Mouse (Mus musculus) gastrocnemius, postnatal 4 days (tissue): ENCODE data around the gene Poll. TPM values are rescaled to one million over a fixed set of nuclear protein-coding genes. Genes with fewer than 3 reads are reported as not detected.
A peak's percentile ranks its signal among the peaks of the same experiment; 100 is the strongest.

Experiments used
- DNase-seq, 2 experiments: peaks; one replicate each; pipeline ENCODE4 v3.0.0; 2021 to 2022; ENCODE audit warnings: low spot score in 2 of 2, mixed read lengths in 2 of 2
- long read RNA-seq, 2 experiments: library from polyadenylated mRNA; stranded (forward); transcript quantifications; one replicate each; pipeline ENCODE4 v2.0.0; 2021
- total RNA-seq, 2 experiments: library from RNA; stranded (reverse); gene quantifications; 2 replicates each; pipeline ENCODE4 v1.2.3; 2021

Poll gene
- 10 to 100 TPM in 1 of 2 experiments, 1 to 10 TPM in 1; 8.5 to 10.6 TPM for total RNA-seq
- long read RNA-seq, experiment 1, partial matches to known transcripts: 4 of 10 reads
- long read RNA-seq, experiment 1, other reads (novel, unspliced or antisense): 2 of 10 reads
- long read RNA-seq, experiment 2, partial matches to known transcripts: 3 of 6 reads
- long read RNA-seq, experiment 2, other reads (novel, unspliced or antisense): 1 of 6 reads

DNA sequence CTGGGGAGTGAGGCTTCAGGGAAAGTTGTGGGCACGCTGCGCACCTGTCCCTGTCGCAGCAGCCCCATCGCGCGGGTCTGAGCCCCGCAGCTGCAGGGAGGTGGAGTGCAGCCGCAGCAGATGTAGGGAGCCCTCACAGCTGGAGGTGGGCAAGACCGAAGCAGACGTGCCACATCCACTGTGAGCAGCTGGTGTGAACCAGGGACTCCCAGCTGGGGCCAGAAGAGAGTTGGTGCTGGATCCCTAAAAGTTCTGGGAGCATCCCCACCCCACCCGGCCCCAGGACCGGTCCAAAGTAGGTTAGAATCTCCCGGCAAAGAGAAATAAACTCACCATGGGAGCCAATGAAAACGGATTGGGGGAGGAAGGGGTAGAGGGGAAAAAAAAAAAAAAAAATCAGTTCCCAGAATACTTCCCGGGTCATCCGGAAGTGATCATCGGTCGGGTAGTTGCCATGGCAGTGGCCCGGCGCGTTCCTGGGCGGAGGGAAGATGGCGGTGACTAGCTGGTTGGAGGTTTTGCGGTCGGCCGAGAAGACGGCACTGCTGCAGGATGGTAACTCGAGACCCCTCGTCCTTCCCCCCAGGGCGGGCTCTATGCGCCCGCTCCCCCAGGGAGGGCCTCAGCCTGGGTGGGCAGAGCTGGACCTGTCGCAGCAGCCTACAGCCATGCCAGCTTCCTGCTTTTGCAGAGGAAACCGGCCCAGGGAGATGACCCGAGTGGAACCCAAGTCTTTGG, at the start of gene Poll, which contains the start of gene Gm17018:
Poll (minus strand) TSS at position 379 of the 738 bp plus-strand sequence.
Gm17018 (plus strand) TSS at position 463 of the 738 bp plus-strand sequence.
- peak; percentile 64 to 88 for DNase-seq

DNA sequence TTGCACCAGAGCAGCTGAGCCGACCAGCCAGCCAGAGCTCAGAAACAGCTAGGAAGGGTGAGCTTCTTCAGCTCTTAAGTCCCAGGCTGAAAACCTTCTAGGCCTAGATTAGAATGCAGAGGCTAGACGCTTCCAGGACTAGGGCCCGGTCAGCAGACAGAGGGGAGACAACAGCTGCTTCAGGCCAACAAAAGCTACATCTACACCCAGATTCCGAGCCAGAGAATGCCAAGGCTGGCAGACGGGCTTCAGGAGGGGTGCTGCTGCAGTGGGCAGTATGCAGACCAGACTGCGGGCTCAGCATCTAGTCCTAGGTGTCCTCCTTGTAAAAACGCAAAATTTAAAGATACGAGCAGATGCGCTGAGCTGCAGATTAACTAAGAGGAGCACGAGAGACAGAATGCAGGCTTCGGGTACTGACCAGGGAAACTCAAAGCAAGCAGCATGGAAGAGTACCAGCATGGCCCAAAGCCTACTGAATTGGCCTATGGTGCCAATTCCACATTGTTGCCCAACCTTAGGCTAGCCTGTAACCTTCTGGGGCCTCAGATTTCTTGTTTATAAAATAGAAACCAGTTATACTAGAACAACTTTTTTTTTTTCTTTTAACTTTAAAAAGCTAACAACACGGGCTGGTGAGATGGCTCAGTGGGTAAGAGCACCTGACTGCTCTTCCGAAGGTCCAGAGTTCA, 48.5 kb upstream of the Poll start:
- DNase-seq: no peak

DNA sequence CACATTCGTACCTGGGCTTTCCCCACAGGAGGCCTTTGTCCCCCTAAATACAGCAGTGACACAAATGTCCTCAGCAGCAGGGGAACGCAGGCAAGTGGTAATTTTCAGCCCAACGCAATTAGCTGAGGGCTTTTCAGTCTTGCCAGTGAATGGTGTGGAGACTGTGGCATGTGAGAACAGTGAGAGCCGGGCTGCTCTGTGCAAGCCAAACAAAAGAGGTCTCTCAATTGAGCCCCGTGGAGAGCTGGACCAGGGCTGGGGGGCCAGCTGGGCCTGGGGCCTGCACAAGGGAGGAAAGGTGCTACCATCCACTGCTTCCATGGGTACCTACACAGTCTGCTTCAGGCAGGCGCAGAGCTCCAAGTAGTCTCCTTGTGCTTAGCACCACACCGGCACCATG, 47.1 kb upstream of the Poll start:
- no peak for DNase-seq

DNA sequence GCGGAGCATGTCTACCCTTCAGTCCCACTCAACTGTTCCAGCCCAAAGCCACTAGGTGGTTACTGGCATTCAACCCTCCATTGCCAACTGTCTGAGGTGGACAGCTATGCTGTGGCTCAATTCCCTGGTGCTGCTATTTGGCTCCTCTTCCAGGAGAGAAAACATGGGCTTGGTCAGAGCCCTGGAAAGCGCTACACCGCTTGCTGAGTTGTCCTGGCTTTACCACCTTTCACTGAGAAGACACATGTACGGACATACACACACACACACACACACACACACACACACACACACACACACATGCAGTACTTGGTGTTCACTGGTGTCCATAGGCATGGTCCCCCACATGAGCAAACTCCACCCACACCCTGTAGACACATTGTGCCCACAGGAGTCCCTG, 46.4 kb upstream of the Poll start:
- DNase-seq: no peak

DNA sequence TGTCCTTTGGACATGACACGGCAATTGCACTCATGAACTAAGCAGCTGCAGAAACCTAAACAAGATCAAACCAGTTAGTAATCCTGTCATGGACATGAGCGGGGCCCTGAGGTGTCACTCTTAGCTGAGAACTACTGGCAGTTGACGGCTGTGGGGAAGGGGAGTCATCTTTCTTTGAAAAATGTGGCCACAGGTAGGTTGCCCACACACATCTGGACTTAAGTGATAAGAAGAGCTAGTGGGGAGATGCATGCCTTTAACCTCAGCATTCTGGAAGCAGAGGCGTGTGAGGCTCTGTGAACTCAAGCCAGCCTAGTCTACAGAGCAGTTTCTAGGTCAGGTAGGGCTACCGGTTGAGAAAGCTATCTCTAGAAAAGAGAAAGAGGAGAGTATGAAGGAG, 42.3 kb upstream of the Poll start:
- DNase-seq: no peak

DNA sequence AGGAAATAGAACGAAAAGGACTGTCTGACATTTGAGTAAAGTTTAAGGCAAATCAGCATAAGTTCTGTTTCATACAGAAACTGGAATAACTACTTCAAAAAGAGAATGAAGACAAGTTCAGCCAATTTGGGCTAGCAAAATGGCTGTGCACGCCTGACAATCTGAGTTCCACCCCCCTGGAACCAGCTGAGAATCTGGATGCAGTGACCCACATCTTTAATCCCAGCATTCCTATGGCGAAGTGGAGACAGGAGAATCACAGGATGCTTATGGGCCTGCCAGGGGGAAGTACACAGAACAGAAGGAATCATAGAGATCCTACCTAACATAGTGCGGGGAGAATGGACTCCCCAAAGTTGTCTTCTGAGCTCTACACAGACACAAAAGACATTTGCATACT, 36.8 kb upstream of the Poll start:
- no peak for DNase-seq

DNA sequence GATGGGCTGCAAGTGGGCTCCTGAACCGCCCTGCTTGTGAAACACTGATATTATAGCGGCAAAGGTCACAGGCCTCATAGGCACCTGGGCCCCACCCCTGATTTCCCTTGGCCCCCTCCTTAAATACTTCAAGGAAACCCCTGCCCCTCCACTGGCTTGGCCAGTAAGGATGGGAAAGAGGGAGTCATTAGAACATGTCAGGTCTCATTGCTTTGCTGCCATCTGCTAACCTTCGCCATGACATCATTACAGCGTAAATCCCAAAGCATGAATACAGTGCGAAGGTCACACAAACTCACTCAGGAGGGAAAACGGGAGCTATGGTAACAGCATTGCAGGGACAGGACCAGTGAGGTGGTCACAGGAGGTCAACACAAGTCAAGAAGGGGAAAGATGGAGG, 36.1 kb upstream of the Poll start:
- DNase-seq: no peak

DNA sequence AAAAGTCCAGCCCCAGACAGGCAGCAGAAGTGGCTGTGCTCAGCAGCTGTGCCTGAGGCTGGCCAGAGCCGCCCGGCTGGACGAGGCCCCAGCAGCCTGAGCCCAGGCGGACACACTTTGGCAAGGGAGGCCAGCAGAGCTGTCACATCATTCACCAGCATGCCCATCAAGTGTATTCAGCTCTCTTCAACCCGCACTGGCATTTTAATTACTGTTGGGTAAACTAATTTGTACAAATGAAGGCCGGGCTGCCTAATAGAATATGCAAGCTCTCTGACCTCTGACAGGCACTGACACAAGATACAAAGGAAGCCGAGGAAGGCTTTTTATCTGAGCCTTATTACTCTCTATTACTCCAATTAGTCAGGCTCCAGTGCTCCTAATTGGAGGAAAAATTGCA, 35.7 kb upstream of the Poll start:
- DNase-seq: no peak

DNA sequence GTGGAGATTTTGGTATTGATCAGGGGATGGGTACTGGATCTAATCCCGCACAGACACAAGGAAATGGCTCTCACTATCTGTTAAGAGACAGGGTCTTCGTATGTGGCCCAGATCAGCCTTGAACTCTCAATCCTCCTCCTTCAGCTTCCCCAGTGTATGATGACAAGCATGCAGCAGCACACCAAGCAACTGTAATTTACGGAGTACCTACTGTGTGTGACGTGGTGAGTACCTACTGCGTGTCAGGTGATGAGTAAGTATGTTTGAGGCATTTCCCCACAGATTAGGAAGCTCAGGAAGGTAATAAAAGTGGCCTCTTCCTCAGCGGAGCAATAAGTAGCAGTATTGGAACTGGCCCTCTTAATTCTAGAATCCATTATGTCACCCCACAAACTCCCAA, 35.1 kb upstream of the Poll start:
- no peak for DNase-seq

DNA sequence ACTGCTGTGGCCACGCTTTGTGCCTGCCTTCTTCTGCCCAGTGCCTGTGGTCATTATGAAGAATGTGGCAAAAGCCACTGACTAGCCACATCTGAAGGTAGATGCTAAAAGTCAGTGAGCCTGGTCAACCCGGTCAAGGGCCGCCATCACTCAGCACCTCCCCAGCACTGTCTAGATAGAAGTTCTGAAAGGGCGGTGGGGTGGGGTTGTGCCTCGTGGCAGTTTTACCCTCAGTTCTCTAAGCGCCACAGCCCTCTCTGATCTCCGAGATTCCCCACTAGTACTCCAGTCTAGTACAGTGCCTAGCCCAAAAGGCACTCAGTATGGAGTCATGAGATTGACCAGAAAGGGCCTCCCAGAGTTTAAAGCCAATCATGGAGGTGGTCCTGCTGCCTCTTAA, 33.7 kb upstream of the Poll start:
- DNase-seq: no peak

DNA sequence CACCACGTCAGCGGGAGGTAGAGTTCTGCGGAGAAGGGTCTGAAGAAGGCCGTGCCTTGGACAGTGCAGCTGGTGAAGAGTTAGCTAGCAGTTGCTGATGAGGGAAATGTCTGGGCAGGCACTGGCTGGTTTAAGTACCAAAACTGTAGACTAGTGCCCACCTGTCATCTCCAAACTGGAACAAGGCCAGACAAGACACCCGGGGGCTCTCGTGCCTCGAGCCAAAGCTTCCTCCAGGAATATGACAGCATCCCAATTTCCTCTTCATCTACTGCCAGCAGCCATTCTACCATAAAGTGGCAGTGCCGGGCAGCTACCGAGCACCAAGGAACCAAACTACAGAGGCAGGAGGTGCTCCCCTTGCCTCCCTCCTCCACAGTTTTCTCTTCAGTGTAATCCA, 32.6 kb upstream of the Poll start:
- no peak for DNase-seq

DNA sequence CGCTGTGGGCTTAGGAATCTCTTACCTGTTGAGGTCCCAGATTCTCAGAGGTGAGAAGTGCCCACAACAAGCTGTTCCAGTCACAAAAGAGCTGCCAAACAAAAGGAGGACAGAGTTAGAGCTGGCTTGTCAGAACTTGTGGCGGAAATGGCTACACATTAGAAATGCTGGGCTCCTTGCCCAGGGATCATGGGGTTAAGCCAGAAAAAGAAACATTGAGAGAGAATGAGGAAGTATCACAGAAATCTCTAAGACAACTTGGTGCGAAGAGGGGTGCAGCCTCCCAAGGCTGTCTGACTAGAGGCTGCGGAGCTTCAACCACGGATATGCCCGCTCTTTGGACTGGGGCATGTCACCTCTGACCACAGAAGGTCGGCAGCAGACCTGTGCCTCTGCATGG, 31.4 kb upstream of the Poll start:
- peak in 1 of 2 experiments; percentile 65 for DNase-seq

DNA sequence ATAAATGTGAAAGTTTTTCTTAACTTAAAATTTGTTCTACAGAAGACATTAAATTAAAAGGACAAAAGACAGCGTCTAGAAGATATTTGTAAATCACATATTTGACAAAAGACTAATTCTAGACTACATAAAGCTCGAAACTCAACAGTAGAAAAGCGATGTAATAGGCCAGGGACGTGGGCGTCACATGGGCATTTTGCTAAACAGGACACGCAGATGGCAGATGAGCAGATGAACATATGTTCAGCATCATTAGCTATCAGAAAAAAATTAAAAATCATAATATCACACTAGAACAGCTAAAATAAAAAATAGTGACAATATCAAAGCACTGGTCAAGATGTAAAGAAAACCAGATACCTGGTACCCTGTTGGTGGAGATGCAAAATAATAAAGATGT, 29.4 kb upstream of the Poll start:
- no peak for DNase-seq

DNA sequence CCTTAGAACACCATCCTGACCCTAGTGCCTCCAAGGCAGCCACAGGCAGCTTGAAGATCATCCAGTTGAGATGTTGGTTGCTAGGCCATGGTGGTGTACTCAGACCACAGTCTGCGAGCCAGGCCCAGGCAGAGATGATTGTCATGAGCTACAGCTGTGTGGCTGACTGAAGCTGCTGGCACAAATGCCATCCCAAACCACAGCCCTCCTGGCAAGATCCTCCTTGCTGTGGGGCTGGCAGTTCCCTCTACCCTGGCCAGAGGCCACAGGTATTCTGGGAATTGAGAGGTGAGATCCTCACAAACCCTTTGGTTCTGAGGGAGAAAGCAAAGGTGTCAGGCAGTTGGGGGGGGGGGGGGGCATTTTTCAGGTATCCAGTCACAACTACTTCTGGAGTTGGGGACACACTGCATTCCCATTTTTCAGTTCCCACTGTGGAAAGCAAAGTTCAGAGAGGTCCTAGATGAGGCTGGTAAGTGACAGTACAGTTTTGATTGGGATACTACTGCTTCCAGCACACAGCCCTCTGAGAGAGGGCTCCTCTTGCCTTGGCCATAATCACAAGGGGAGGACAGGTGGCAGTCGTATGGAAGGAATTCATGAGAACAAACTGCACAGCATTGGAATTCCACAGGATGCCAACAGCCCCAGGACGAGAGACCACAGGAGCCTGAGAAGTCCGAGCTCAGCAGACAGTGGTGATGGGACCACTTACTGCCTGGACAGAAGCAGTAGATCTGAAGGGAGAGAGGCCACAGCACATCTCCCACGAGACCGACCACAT, 27.4 kb upstream of the Poll start:
- DNase-seq: no peak

DNA sequence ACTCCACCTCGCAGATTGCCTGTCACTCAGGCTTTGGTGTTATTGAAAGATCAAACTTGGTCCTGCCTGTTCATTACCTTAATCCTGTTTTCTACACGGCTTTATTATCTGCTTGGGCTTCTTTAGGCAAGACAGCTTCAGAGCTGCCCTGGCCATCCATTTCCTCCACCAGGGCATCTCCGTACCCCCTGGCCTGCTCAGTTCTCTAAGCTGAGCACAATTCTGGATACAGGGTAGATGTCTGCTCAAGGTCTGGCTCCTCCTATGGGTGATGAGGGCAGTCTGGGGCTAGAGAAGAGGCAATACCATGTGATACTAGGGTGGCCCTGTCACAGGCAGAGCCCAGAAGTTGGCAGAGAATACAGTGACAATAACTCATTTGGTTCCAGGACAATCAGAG, 26.5 kb upstream of the Poll start:
- no peak for DNase-seq

DNA sequence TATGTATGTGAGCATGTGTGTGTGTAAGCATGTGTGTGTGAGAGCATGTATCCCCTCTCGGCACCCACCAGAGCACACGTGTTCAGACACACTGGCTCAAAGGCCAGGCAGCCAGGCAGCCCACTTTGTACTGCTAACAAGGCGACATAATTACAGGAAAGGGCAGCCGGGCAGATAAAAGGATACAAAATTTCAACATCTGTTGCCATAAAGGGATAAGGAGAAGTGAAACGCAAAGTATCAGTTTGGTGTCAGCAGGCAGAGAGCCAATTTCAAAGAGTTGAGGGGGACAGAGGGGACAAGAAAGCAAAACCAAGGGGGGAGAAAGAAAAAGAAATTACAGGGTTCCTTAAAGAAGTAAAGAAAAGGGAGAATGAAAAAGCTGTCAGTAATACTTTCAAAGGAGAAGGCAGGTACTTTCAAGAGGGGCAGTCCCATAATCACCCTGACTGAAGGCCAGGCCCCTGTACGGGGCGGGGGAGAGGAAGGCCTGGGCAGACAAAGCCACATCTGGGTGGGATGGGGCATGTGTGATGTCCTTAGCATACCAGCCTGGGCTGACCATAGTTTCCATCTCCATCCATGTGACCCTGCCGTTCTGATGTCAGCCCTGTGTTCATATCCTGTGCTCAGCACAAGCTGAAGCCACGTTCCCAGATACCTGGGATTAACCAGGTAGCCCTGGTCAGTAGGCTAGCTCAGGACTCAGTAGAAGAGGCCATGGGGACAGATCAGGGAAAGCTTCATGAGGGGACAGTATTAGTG, 24.7 kb upstream of the Poll start:
- DNase-seq: no peak

DNA sequence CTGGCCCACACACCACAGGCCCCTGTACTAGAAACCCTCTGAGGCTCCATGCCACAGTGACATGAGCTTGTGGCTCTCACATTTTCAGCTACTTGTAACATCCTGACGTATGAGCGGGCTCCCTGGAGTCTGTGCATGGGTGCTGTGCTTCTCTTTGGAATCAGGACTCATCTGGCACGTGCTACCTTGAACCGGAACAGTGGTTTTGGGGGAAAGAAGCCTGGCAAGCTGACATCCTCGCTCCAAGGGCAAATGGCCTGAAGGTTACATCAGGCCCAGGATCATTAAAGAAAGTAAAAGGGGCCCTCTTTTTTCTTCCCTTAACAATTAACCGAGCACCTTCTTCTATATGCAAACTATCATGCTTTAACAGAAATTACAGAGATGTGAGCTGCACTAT, 22.8 kb upstream of the Poll start:
- DNase-seq: no peak

DNA sequence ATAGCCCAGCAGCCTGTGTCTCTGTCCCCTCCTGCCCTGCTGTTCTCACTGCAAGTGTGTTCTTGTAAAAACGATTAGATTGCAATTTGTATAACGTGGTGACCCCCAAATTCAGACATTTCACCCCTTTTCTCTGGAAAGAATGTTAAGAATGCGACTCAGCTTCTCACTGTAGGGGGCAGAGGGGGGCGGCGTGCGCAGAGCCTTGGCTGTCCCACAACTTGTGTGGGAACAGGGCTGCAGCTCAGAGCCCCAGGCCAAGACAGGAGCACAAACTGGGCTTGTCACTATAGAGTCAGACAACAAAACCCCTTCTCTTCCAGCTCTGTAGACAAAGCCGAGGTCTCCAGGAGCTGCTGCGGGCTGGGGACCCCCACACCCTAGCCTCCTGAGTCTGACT, 21.8 kb upstream of the Poll start:
- DNase-seq: no peak

DNA sequence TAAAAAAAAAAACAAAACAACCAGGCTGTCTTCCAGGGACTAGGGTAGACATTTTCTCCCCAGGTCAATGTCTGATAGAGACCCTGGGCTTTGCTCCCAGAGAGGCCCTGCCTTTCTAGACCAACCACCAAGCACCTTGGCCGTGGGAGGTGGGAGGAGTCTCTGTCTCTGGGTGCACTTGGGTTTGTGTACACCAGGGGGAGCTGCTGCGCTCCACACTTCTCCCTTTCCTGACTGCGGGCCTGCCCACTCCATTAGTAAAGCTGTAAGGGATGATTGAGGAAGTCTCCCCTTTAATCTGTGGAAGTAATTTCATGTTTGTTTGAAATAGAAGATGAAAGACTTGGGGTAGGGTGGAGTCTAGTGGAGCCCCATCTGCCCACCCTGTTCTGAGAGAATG, 20.9 kb upstream of the Poll start:
- DNase-seq: peak in 1 of 2 experiments; percentile 53

DNA sequence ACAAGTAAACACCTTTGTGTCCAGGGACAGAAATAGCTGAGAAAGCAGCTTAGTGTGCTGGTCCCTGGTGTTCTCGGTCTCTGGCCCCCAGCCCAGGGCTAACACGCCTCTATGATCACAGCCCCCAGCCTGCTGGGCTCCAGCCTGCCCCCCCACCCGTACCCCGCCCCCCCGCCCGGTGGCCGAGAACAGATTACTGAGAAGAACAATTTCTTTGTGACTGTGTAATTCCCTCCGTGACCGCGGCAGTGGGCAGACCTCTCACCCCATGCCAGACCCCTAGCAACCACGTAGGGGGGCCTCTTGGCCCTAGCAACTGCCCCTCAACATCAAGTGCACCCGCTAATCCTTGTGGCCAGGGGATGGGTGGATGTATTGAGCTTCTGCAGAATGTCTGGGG, 19.9 kb upstream of the Poll start:
- DNase-seq: no peak

DNA sequence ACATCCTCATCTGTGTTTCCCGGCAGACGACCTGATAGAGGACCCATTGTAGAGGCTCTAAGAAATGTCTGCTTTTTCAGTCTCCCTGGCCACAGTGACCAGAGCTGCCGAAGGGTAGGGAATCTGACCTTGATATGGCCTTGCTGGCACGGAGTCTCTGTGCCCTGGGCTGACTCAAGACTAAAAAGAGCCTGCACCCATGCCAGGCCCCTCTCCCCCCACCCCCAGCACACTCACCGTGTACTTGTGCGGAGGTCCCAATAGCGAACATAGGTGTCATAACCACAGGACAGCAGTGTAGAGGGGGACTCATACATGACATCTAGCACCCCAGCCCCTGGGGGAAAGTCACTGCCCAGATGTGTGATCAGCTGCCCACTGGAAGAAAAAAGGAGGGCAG, 19.1 kb upstream of the Poll start:
- no peak for DNase-seq
